Mouse (Mus musculus) neural tube, embryonic 11.5 days (tissue): Measurements from ENCODE around the gene Snapc2. TPM values are rescaled to one million over a fixed set of nuclear protein-coding genes. Genes with fewer than 3 reads are reported as not detected.

Experiments
- ATAC-seq: fragments of 200-750 bp; cut with Nextera tagmentation; 2 replicates; pipeline ENCODE4 v1.8.0; 2017; ENCODE audit warnings: moderate number of reproducible peaks, mild to moderate bottlenecking, moderate TSS enrichment, moderate library complexity; ENCODE audit not compliant: insufficient read depth, low FRiP score, low TSS enrichment
- DNase-seq: peaks from one replicate; pipeline ENCODE4 v3.0.0-alpha.2; 2015; ENCODE audit warnings: low spot score
- H3K27ac ChIP-seq: fragments of 300-500 bp; sonication (generic); 2 replicates; pipeline ENCODE4 v1.5.1; 2014; ENCODE audit warnings: low read depth, mild to moderate bottlenecking, low read length
- H3K27me3 ChIP-seq: fragments of 300-500 bp; sonication (generic); 2 replicates; pipeline ENCODE4 v1.6.1; 2014; ENCODE audit warnings: mild to moderate bottlenecking, low read length, mixed read lengths; ENCODE audit not compliant: control insufficient read depth, insufficient read depth
- H3K36me3 ChIP-seq: fragments of 300-500 bp; sonication (generic); 2 replicates; pipeline ENCODE4 v1.6.1; 2014; ENCODE audit warnings: mild to moderate bottlenecking, low read length, moderate library complexity, mixed read lengths; ENCODE audit not compliant: control insufficient read depth, insufficient read depth
- H3K4me1 ChIP-seq: fragments of 300-500 bp; sonication (generic); 2 replicates; pipeline ENCODE4 v1.6.1; 2014; ENCODE audit warnings: low read length, mixed read lengths; ENCODE audit not compliant: control insufficient read depth, insufficient read depth
- H3K4me2 ChIP-seq: fragments of 300-500 bp; sonication (generic); 2 replicates; pipeline ENCODE4 v1.6.1; 2014; ENCODE audit warnings: low read depth, mild to moderate bottlenecking, moderate library complexity
- H3K4me3 ChIP-seq: fragments of 300-500 bp; sonication (generic); 2 replicates; pipeline ENCODE4 v1.5.1; 2014; ENCODE audit warnings: low read depth, low read length
- H3K9ac ChIP-seq: fragments of 300-500 bp; sonication (generic); 2 replicates; pipeline ENCODE4 v1.6.1; 2014; ENCODE audit warnings: mild to moderate bottlenecking, low read length
- H3K9me3 ChIP-seq: fragments of 300-500 bp; sonication (generic); 2 replicates; pipeline ENCODE4 v1.6.1; 2016; ENCODE audit warnings: low read length; ENCODE audit not compliant: control insufficient read depth
- WGBS: fragments of 180-500 bp; shearing (Covaris S2); extraction: QIAGEN DNeasy Blood & Tissue Kit; methylation state at CpG from one replicate; pipeline ENCODE4 v1.1.7; 2014; 5-methylcytosine and 5-hydroxymethylcytosine counted together
- polyA plus RNA-seq: library from polyadenylated mRNA; unstranded; fragments of >200 nt; fragmentation: Nextera tagmentation; extraction: Ambion mirVana; gene quantifications from 2 replicates; pipeline ENCODE4 v1.2.1, GENCODE M21; 2014

Gene Snapc2
- polyA plus RNA-seq, 1 experiment from 2014 or later: 68.6 TPM

- H3K4me1 ChIP-seq: peaks cover 21% of the 10 kb centered on the region
- no peak for ATAC-seq
- peak; percentile 44 for DNase-seq
- H3K9me3 ChIP-seq: no peaks in the 10 kb centered on the region
- no peak overlapping the region for H3K27ac ChIP-seq
- no peaks in the 10 kb centered on the region; the same call in 1 of the 2 replicates for H3K36me3 ChIP-seq
- peak overlapping the region; percentile 8; the same call in 1 of the 2 replicates for H3K4me3 ChIP-seq
- H3K4me2 ChIP-seq: peak overlapping the region; percentile 69
- H3K9ac ChIP-seq: no peak overlapping the region; the same call in 1 of the 2 replicates
- peaks cover 15% of the 10 kb centered on the region for H3K27me3 ChIP-seq
- 12% methylated on average over 33 of the region's 33 CpGs for WGBS
These were observed 38.6 kb upstream of the Snapc2 start for GRCm38 (mm10) chr8:4214006-4214980.

- Histone ChIP-seq H3K27ac (peak overlapping the region; percentile 58; the same call in 1 of the 2 replicates), H3K9me3 (no peaks in the 10 kb centered on the region), H3K4me3 (peak overlapping the region; percentile 66), H3K27me3 (peaks cover 15% of the 10 kb centered on the region), H3K4me2 (peak overlapping the region; percentile 64), H3K9ac (peak overlapping the region; percentile 90), H3K4me1 (peaks cover 21% of the 10 kb centered on the region), H3K36me3 (no peaks in the 10 kb centered on the region)
- 1% methylated on average over 18 of the region's 18 CpGs for WGBS
- ATAC-seq (no peak), DNase-seq (no peak)
These were observed 36.6 kb upstream of the Snapc2 start for GRCm38 (mm10) chr8:4216296-4216695.

- Histone ChIP-seq H3K27ac (peak within 1 kb of the TSS; percentile 58), H3K9me3 (no peaks in the 10 kb centered on the region), H3K4me1 (peaks cover 21% of the 10 kb centered on the region), H3K4me2 (peak within 1 kb of the TSS; percentile 64), H3K9ac (peak within 1 kb of the TSS; percentile 90), H3K27me3 (peaks cover 15% of the 10 kb centered on the region), H3K4me3 (peak within 1 kb of the TSS; percentile 66), H3K36me3 (no peaks in the 10 kb centered on the region)
- DNase-seq (peak; percentile 83), ATAC-seq (peak; percentile 89)
- 1% methylated on average over 39 of the region's 44 CpGs for WGBS
These were observed 35.9 kb upstream of the Snapc2 start, which contains the start of gene Prr36 for GRCm38 (mm10) chr8:4216791-4217621. Gene Prr36 (minus strand): TSS chr8:4217459.

GRCm38 (mm10) chr8:4219617-4220016 is 33.3 kb upstream of the Snapc2 start:
- WGBS: 83% methylated on average over 3 of the region's 3 CpGs
- peaks cover 12% of the 10 kb centered on the region for H3K27me3 ChIP-seq

GRCm38 (mm10) chr8:4222059-4222458 is 30.8 kb upstream of the Snapc2 start:
- Histone ChIP-seq H3K9me3 (no peaks in the 10 kb centered on the region), H3K27ac (no peak overlapping the region), H3K36me3 (no peaks in the 10 kb centered on the region), H3K9ac (no peak overlapping the region), H3K27me3 (peaks cover 9% of the 10 kb centered on the region; the same call in 1 of the 2 replicates), H3K4me1 (peaks cover 3% of the 10 kb centered on the region), H3K4me2 (no peak overlapping the region), H3K4me3 (no peak overlapping the region)
- ATAC-seq: no peak
- DNase-seq: no peak

More at GRCm38 (mm10) chr8:4219617-4220016, 33.3 kb upstream of the Snapc2 start:
- no peak overlapping the region for H3K4me2 ChIP-seq
- no peaks in the 10 kb centered on the region for H3K36me3 ChIP-seq
- no peak for ATAC-seq
- no peak overlapping the region for H3K9ac ChIP-seq
- DNase-seq: no peak
- H3K4me3 ChIP-seq: no peak overlapping the region
- no peak overlapping the region for H3K27ac ChIP-seq
- no peaks in the 10 kb centered on the region for H3K9me3 ChIP-seq
- peaks cover 2% of the 10 kb centered on the region; the same call in 1 of the 2 replicates for H3K4me1 ChIP-seq

- peak overlapping the region; percentile 6; the same call in 1 of the 2 replicates for H3K4me2 ChIP-seq
- H3K27me3 ChIP-seq: peaks cover 16% of the 10 kb centered on the region
- no peak overlapping the region for H3K4me3 ChIP-seq
- ATAC-seq (no peak), DNase-seq (no peak)
- no peaks in the 10 kb centered on the region for H3K36me3 ChIP-seq
- H3K9ac ChIP-seq: no peak overlapping the region
- H3K9me3 ChIP-seq: no peaks in the 10 kb centered on the region
- WGBS: 25% methylated on average over 4 of the region's 4 CpGs
- H3K27ac ChIP-seq: no peak overlapping the region
- peaks cover 3% of the 10 kb centered on the region; the same call in 1 of the 2 replicates for H3K4me1 ChIP-seq
These were observed 26.6 kb upstream of the Snapc2 start for GRCm38 (mm10) chr8:4226323-4226722.

- Histone ChIP-seq H3K4me3 (0 out of 2 replicates have a peak within 1 kb of the TSS, but pooled peaks have one; percentile 1), H3K27ac (no peak within 1 kb of the TSS), H3K9me3 (no peaks in the 10 kb centered on the region), H3K9ac (no peak within 1 kb of the TSS), H3K4me2 (peak within 1 kb of the TSS; percentile 6), H3K27me3 (peaks cover 16% of the 10 kb centered on the region), H3K4me1 (peaks cover 3% of the 10 kb centered on the region; the same call in 1 of the 2 replicates), H3K36me3 (no peaks in the 10 kb centered on the region)
- DNase-seq (no peak), ATAC-seq (peak; percentile 55; the same call in 1 of the 2 replicates)
- 7% methylated on average over 33 of the region's 33 CpGs for WGBS
These were observed 26.0 kb upstream of the Snapc2 start, which contains the start of gene Lrrc8e for GRCm38 (mm10) chr8:4226739-4227347. Gene Lrrc8e (plus strand): TSS chr8:4226827.

GRCm38 (mm10) chr8:4227919-4228318 is 25.0 kb upstream of the Snapc2 start:
- H3K4me2 ChIP-seq: no peak overlapping the region
- peaks cover 16% of the 10 kb centered on the region for H3K27me3 ChIP-seq
- no peaks in the 10 kb centered on the region for H3K36me3 ChIP-seq
- H3K4me1 ChIP-seq: peaks cover 3% of the 10 kb centered on the region; the same call in 1 of the 2 replicates
- no peak overlapping the region for H3K4me3 ChIP-seq
- WGBS: 95% methylated on average over 4 of the region's 4 CpGs
- ATAC-seq (no peak), DNase-seq (no peak)
- no peaks in the 10 kb centered on the region for H3K9me3 ChIP-seq
- no peak overlapping the region for H3K27ac ChIP-seq
- no peak overlapping the region for H3K9ac ChIP-seq
